Mouse (Mus musculus) hindbrain, embryonic 14.5 days (tissue): ENCODE data around the gene Syn3. TPM values are rescaled to one million over a fixed set of nuclear protein-coding genes. Genes with fewer than 3 reads are reported as not detected.

ENCODE experiments used
- ATAC-seq: fragments of 200-750 bp; cut with Nextera tagmentation; 2 replicates; pipeline ENCODE4 v1.8.0; 2017; ENCODE audit warnings: moderate number of reproducible peaks, mild to moderate bottlenecking, moderate TSS enrichment, moderate library complexity; ENCODE audit not compliant: low FRiP score
- DNase-seq: peaks from one replicate; pipeline ENCODE4 v3.0.0-alpha.2; 2015; ENCODE audit warnings: low spot score
- H3K27ac ChIP-seq: fragments of 300-500 bp; sonication (generic); 2 replicates; pipeline ENCODE4 v1.5.1; 2014; ENCODE audit warnings: mild to moderate bottlenecking, moderate library complexity
- H3K27me3 ChIP-seq: fragments of 300-500 bp; sonication (generic); 2 replicates; pipeline ENCODE4 v1.6.1; 2014; ENCODE audit warnings: mild to moderate bottlenecking, low read length, mixed read lengths; ENCODE audit not compliant: control insufficient read depth, insufficient read depth
- H3K36me3 ChIP-seq: fragments of 300-500 bp; sonication (generic); replicated peaks from 2 replicates; pipeline ENCODE4 v1.6.1; 2014; ENCODE audit not compliant: control insufficient read depth, insufficient read depth
- H3K4me1 ChIP-seq: fragments of 300-500 bp; sonication (generic); replicated peaks from 2 replicates; pipeline ENCODE4 v1.6.1; 2014; ENCODE audit warnings: antibody characterized with exemption, low read length, mixed read lengths; ENCODE audit not compliant: control insufficient read depth, insufficient read depth
- H3K4me2 ChIP-seq: fragments of 300-500 bp; sonication (generic); replicated peaks from 2 replicates; pipeline ENCODE4 v1.6.1; 2014; ENCODE audit warnings: mild to moderate bottlenecking, moderate library complexity
- H3K4me3 ChIP-seq: fragments of 300-500 bp; sonication (generic); replicated peaks from 2 replicates; pipeline ENCODE4 v1.5.1; 2014; ENCODE audit warnings: mild to moderate bottlenecking, low read length
- H3K9ac ChIP-seq: fragments of 300-500 bp; sonication (generic); 2 replicates; pipeline ENCODE4 v1.6.1; 2014
- H3K9me3 ChIP-seq: fragments of 300-500 bp; sonication (generic); 2 replicates; pipeline ENCODE4 v1.6.1; 2016; ENCODE audit warnings: low read length; ENCODE audit not compliant: control insufficient read depth
- WGBS: fragments of 180-500 bp; shearing (Covaris S2); extraction: QIAGEN DNeasy Blood & Tissue Kit; methylation state at CpG from one replicate; pipeline ENCODE4 v1.1.7; 2014; 5-methylcytosine and 5-hydroxymethylcytosine counted together
- polyA plus RNA-seq: library from polyadenylated mRNA; unstranded; fragments of >200 nt; fragmentation: Nextera tagmentation; extraction: Ambion mirVana; gene quantifications from 2 replicates; pipeline ENCODE4 v1.2.1, GENCODE M21; 2014

Gene Syn3
- polyA plus RNA-seq, 1 experiment from 2014 or later, result 33.6 TPM

DNA sequence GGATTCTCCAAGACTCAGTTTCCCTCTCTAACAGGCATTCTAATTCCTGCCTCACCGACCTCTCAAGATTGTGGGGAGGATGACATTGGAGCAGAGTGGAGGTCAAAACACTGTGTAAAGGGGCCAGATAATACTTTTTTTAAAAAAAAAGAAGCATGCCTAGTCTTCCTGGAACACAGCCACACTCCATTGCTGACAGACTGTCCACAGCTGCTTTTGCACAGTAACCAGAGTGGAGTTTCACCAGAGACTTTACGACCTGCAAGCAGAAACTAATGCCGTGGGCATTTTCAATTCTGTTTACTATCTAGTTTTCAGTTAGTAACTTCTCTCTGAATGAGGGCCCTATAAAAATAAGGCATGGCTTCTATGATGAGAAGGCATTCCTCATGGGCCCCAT is 297.7 kb downstream of the Syn3 start:
- Histone ChIP-seq H3K4me3 (no peak overlapping the region), H3K9ac (no peak overlapping the region), H3K27ac (no peak overlapping the region), H3K27me3 (no peaks in the 10 kb centered on the region), H3K4me1 (no peaks in the 10 kb centered on the region), H3K9me3 (no peaks in the 10 kb centered on the region), H3K4me2 (no peak overlapping the region), H3K36me3 (no peaks in the 10 kb centered on the region)
- no peak for DNase-seq
- no peak for ATAC-seq
- 92% methylated on average over 3 of the region's 3 CpGs for WGBS

DNA sequence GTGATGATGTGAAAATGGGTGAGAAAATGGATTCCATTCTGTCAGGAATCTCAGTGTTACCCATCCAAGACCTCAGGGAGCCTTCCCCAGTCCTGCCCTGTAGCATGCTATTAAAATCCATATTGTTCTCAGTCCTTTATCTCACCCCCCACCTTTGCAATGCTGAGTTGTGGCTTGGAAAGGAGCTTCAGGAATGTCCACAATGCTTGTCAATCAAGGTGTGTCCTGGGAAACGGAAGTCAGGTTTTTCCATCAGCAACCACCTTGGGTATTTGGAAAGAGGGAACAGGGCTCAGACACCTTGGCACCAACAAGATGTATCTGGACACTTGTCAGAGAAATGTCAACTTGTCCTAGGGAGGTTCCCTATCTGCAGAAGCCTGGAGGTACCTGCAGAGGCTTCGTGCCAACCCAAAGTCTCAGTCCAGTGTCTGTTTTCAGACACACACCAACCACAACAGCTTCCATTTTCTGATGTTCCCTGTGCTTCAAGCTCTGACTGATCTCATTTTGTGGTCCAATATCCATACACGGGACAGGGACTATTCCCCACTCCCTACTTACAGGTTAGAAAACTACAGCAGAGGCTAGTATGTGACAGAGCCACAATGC is 302.2 kb downstream of the Syn3 start:
- Histone ChIP-seq H3K27ac (no peak overlapping the region), H3K9me3 (no peaks in the 10 kb centered on the region), H3K4me1 (0 out of 2 replicates have a peak, but pooled peaks cover 4% of the 10 kb centered on the region), H3K9ac (no peak overlapping the region), H3K4me2 (no peak overlapping the region), H3K36me3 (no peaks in the 10 kb centered on the region), H3K4me3 (no peak overlapping the region), H3K27me3 (no peaks in the 10 kb centered on the region)
- DNase-seq, result no peak
- no peak for ATAC-seq
- WGBS, result 87% methylated on average over 3 of the region's 3 CpGs

DNA sequence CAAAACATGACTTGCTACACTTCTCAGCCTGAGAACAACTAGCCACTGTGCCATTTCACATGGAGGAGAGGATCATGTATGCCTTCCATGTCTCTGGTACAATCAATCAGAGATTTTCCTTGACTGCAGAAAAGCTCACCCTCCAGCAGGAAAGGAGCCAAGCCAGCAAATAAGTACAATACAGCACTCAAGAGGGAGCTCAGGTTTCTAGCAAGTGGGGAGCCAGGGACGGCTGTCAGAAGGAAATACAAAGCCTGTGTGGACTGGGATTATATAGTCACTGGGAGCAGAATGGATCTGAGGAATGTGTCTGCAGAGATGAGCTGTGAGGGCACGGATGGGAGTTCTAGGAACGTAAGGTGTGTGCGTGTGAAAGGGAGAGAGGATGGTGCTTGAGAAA is 304.0 kb downstream of the Syn3 start:
- WGBS, result 68% methylated on average over 4 of the region's 4 CpGs
- ATAC-seq (no peak; the same call in 1 of the 2 replicates), DNase-seq (no peak)
- no peak overlapping the region for H3K4me3 ChIP-seq
- no peak overlapping the region for H3K4me2 ChIP-seq
- 0 out of 2 replicates have a peak, but pooled peaks cover 4% of the 10 kb centered on the region for H3K4me1 ChIP-seq
- no peak overlapping the region for H3K9ac ChIP-seq
- no peaks in the 10 kb centered on the region for H3K36me3 ChIP-seq
- no peaks in the 10 kb centered on the region for H3K27me3 ChIP-seq
- peak overlapping the region; percentile 54; the same call in 1 of the 2 replicates for H3K27ac ChIP-seq
- H3K9me3 ChIP-seq, result no peaks in the 10 kb centered on the region

DNA sequence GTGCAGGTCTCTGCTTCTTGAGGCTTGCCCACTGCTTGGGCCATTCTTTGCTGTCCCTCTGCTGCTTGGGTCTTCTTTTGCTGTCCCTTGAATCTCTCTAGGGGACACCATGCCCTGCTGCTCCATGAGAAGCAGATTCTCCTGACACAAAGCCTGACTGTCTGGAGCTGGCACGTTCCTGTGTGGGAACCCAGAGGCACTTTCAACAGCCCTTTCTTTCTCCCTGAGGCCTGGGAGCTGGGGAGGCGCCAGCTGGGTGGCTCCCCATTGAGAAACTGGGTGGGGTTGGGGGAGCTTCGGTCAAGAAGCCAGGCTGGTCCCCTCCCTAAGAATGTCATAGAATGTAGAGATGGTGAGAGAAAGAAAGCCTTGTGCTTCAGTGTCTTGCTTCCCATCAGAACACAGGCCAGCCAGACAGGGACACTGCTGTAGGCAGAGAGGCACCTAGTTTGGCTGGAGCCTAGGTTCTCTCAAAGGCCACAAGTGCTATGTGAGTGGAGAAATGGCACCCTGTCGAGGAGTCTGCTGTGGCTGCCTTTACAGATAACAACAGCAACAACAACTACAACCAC is 304.7 kb downstream of the Syn3 start:
- H3K4me1 ChIP-seq, result 0 out of 2 replicates have a peak, but pooled peaks cover 4% of the 10 kb centered on the region
- H3K36me3 ChIP-seq, result no peaks in the 10 kb centered on the region
- H3K27me3 ChIP-seq, result no peaks in the 10 kb centered on the region
- 42% methylated on average over 4 of the region's 4 CpGs for WGBS
- no peak for DNase-seq
- ATAC-seq, result peak; percentile 61; the same call in 1 of the 2 replicates
- no peak overlapping the region for H3K4me2 ChIP-seq
- no peak overlapping the region for H3K9ac ChIP-seq
- no peak overlapping the region for H3K4me3 ChIP-seq
- H3K27ac ChIP-seq, result peak overlapping the region; percentile 21
- no peaks in the 10 kb centered on the region for H3K9me3 ChIP-seq

DNA sequence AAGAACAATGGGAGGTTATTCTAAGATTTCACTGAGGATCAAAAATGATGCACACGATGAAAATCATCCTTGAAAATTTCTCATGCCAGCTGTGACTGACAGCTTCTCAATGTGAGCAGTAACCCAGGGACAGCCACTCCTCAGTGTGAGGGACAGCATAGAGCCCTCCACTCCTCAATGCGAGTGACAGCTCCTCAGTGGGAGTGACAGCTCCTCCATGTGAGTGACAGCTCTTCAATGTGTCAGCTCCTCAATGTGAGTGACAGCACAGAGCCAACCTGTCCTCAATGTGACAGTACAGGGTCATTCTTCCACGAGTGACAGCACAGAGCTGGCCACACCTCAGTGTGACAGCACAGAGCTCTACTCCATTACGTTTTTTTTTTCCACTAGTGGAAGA is 310.1 kb downstream of the Syn3 start:
- Histone ChIP-seq H3K4me1 (no peaks in the 10 kb centered on the region), H3K27me3 (no peaks in the 10 kb centered on the region), H3K27ac (no peak overlapping the region), H3K36me3 (no peaks in the 10 kb centered on the region), H3K4me3 (no peak overlapping the region), H3K9ac (no peak overlapping the region), H3K9me3 (no peaks in the 10 kb centered on the region), H3K4me2 (no peak overlapping the region)
- DNase-seq (no peak), ATAC-seq (no peak)
- 82% methylated on average over 4 of the region's 4 CpGs for WGBS

DNA sequence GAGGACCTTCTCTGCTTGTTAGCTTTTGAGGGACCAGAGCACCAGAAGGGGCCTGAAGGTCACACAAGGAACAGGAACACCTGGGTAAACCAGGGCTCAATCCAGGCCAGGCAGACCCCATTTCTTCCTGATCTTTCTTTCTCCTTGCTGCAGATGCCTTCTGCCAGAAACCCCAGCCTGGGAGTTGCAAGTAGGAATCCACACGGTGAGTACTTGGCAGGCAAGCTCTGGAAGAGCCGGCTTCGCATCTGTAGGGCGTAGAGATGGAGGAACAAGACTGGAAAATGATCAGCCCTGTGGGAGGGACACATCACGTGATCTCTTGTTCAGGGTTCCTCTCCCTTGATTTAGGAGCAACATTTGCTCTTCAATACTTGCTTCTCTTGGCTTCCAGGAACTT is 310.8 kb downstream of the Syn3 start:
- WGBS, result 86% methylated on average over 5 of the region's 5 CpGs
- Histone ChIP-seq H3K4me3 (no peak overlapping the region), H3K4me2 (no peak overlapping the region), H3K9me3 (no peaks in the 10 kb centered on the region), H3K27ac (no peak overlapping the region), H3K4me1 (no peaks in the 10 kb centered on the region), H3K27me3 (no peaks in the 10 kb centered on the region), H3K36me3 (no peaks in the 10 kb centered on the region), H3K9ac (no peak overlapping the region)
- ATAC-seq (no peak), DNase-seq (no peak)

DNA sequence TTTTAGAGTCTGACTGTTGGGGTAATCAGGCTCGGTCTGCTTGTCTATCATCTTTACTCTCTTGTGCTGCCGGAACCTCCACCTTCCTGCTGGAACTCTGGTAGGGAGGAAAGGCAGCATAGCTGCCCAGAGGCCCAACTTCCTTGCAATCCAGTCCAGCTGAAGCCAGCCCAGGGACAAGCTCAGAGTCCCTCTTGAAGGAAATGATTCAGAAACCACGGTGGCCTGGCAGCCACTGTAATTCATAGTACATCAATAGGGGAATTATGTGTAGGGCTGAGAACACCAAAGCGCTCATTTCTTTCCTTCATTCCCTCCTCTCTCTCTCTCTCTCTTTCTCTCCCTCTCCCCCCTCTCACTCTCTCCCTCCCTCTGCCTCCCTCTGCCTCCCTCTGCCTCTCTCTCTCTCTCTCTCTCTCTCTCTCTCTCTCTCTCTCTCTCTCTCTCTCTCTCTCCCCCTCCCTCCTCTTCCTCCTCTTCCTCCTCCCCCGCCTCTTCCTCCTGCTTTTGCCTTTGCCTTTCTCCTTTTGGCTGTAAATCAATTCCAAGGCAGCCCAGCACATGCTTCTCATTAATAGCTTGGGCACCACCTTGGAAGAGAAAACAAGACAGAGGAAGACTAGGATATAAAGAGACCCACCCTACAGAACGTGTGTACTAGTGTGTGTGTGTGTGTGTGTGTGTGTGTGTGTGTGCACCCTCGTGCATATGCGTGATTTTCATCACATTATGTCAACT is 315.4 kb downstream of the Syn3 start:
- H3K4me1 ChIP-seq, result no peaks in the 10 kb centered on the region
- no peak overlapping the region for H3K4me2 ChIP-seq
- no peaks in the 10 kb centered on the region for H3K36me3 ChIP-seq
- 74% methylated on average over 8 of the region's 8 CpGs for WGBS
- ATAC-seq (no peak), DNase-seq (no peak)
- no peaks in the 10 kb centered on the region for H3K9me3 ChIP-seq
- H3K9ac ChIP-seq, result no peak overlapping the region
- no peaks in the 10 kb centered on the region for H3K27me3 ChIP-seq
- no peak overlapping the region for H3K27ac ChIP-seq
- H3K4me3 ChIP-seq, result no peak overlapping the region

DNA sequence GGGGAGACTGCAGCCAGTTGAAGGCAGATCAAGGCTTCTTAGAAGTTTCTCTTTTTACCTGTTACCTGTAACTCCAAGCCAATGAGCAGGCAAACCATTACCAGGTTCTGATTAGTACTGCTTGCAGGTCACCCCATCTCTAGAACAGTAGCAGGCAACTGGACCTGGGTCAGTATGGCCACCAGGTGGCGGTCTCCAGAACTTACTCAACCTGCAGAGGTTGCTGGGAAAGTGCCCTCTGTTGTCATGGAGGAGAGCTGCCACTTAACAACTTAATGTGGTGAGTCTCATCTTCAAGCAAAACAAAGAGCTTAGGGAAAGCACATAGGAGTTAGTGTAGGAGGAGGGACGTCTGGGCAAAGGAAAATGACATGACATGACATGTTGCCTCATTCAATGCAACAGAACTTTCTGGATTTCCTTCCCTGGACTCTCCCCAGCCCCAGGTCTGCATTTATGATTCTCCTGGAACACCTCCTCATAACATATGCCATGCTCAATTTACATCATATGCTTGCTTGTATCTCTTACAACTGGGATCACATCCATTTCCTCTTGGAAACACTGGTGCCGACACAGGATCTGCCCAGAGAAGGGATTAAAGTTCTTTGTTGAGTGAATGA is 316.4 kb downstream of the Syn3 start:
- no peaks in the 10 kb centered on the region for H3K4me1 ChIP-seq
- no peaks in the 10 kb centered on the region for H3K36me3 ChIP-seq
- H3K9me3 ChIP-seq, result no peaks in the 10 kb centered on the region
- no peaks in the 10 kb centered on the region for H3K27me3 ChIP-seq
- H3K9ac ChIP-seq, result no peak overlapping the region
- ATAC-seq (no peak), DNase-seq (no peak)
- H3K4me2 ChIP-seq, result no peak overlapping the region
- H3K4me3 ChIP-seq, result no peak overlapping the region
- WGBS, result 42% methylated on average over 3 of the region's 3 CpGs
- no peak overlapping the region for H3K27ac ChIP-seq

DNA sequence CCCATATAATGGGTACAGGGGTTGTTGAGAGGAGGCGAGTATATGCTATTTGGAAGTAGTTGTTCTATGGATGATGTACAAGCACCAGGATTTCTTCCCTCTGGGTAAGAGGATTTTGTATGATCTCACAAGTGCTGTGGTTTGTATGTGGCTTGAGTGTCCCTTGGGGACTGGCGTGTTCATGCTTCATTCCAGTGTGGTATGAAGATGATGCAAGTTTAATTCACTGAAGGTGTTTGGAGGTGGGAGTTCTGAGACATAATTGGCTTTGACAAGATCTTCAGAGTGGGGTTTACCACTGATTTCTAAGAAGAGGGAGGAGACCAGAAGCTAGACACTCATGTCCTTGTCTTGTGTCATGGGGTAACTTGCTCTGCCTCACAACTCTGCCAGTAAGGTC is 322.3 kb downstream of the Syn3 start:
- no peak overlapping the region for H3K9ac ChIP-seq
- 99% methylated on average over 2 of the region's 2 CpGs for WGBS
- H3K36me3 ChIP-seq, result no peaks in the 10 kb centered on the region
- no peaks in the 10 kb centered on the region for H3K9me3 ChIP-seq
- H3K4me1 ChIP-seq, result no peaks in the 10 kb centered on the region
- no peaks in the 10 kb centered on the region for H3K27me3 ChIP-seq
- H3K4me3 ChIP-seq, result no peak overlapping the region
- DNase-seq, result no peak
- H3K4me2 ChIP-seq, result no peak overlapping the region
- no peak for ATAC-seq
- no peak overlapping the region for H3K27ac ChIP-seq
